Mouse (Mus musculus) forebrain, postnatal 0 days (tissue): Measurements from ENCODE around the gene Bach1. TPM values are rescaled to one million over a fixed set of nuclear protein-coding genes. Genes with fewer than 3 reads are reported as not detected.
A peak's percentile ranks its signal among the peaks of the same experiment; 100 is the strongest.

Source experiments
- ATAC-seq: fragments of 200-750 bp; cut with Nextera tagmentation; 2 replicates; pipeline ENCODE4 v1.8.0; 2017; ENCODE audit warnings: mild to moderate bottlenecking, moderate library complexity
- DNase-seq: peaks from one replicate; pipeline ENCODE4 v3.0.0-alpha.2; 2015
- H3K27ac ChIP-seq: fragments of 300-500 bp; sonication (generic); 2 replicates; pipeline ENCODE4 v1.5.1; 2014; ENCODE audit warnings: low read depth, mild to moderate bottlenecking, antibody characterized with exemption, low read length, moderate library complexity, mixed read lengths
- H3K27me3 ChIP-seq: fragments of 300-500 bp; sonication (generic); 2 replicates; pipeline ENCODE4 v1.6.1; 2014; ENCODE audit warnings: mild to moderate bottlenecking, low read length, mixed read lengths; ENCODE audit not compliant: insufficient read depth
- H3K36me3 ChIP-seq: fragments of 300-500 bp; sonication (generic); 2 replicates; pipeline ENCODE4 v1.6.1; 2014; ENCODE audit warnings: mild to moderate bottlenecking, moderate library complexity; ENCODE audit not compliant: insufficient read depth
- H3K4me1 ChIP-seq: fragments of 300-500 bp; sonication (generic); 2 replicates; pipeline ENCODE4 v1.6.1; 2014; ENCODE audit warnings: antibody characterized with exemption; ENCODE audit not compliant: insufficient read depth
- H3K4me2 ChIP-seq: fragments of 300-500 bp; sonication (generic); 2 replicates; pipeline ENCODE4 v1.6.1; 2014; ENCODE audit warnings: low read depth, mild to moderate bottlenecking, moderate library complexity
- H3K4me3 ChIP-seq: fragments of 300-500 bp; sonication (generic); 2 replicates; pipeline ENCODE4 v1.5.1; 2014; ENCODE audit warnings: low read depth, low read length, mixed read lengths
- H3K9ac ChIP-seq: fragments of 300-500 bp; sonication (generic); 2 replicates; pipeline ENCODE4 v1.6.1; 2014; ENCODE audit warnings: mild to moderate bottlenecking
- H3K9me3 ChIP-seq: fragments of 300-500 bp; sonication (generic); 2 replicates; pipeline ENCODE4 v1.6.1; 2016; ENCODE audit warnings: low read length
- CTCF ChIP-seq: sonication (generic); IDR thresholded peaks from 2 replicates; pipeline ENCODE4 v1.5.1; 2016; ENCODE audit warnings: antibody characterized with exemption, control low read depth, low read depth
- WGBS: fragments of 180-500 bp; shearing (Covaris S2); extraction: QIAGEN DNeasy Blood & Tissue Kit; methylation state at CpG from one replicate; pipeline ENCODE4 v1.1.7; 2014; 5-methylcytosine and 5-hydroxymethylcytosine counted together
- polyA plus RNA-seq: library from polyadenylated mRNA; unstranded; fragments of >200 nt; fragmentation: Nextera tagmentation; extraction: Ambion mirVana; gene quantifications from 2 replicates; pipeline ENCODE4 v1.2.1, GENCODE M21; 2015
- total RNA-seq: library from RNA; depleted of rRNA; stranded (reverse); fragments of >200 nt; gene quantifications from 2 replicates; pipeline ENCODE4 v1.2.3, GENCODE M21; 2014

Gene Bach1
- total and polyA plus RNA-seq, 2 experiments from 2014 or later, result 13.0 to 50.0 TPM

DNA sequence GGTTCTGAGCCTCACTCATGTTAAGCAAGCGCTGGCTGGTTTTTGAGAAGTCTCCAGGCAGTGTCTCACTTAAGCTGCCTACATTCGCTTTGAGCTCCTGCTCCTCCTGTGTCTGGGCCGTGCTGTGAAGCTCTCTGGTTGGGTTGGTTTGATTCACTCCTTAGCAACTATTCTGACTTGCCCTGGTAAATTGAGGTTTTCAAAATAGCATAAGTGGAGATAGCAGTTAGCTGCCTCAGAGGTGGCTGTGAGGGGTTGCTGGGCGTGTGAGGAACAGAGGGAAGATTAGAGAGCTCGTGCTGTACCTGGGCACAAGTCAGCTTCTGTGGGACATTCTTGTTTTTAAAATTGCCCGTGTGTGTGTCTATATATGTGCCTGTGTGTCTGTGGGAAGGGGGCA, 27.6 kb downstream of the Bach1 start:
- Histone ChIP-seq H3K36me3 (peaks cover 52% of the 10 kb centered on the region), H3K4me2 (no peak overlapping the region), H3K4me1 (no peaks in the 10 kb centered on the region), H3K4me3 (no peak overlapping the region), H3K27ac (no peak overlapping the region), H3K27me3 (no peaks in the 10 kb centered on the region), H3K9me3 (no peaks in the 10 kb centered on the region), H3K9ac (no peak overlapping the region)
- no peak for ATAC-seq
- 91% methylated on average over 6 of the region's 6 CpGs for WGBS
- TF ChIP-seq CTCF, result no peak
- DNase-seq, result no peak

- H3K36me3 ChIP-seq, result peaks cover 53% of the 10 kb centered on the region
These were observed 28.5 kb downstream of the Bach1 start for GRCm38 (mm10) chr16:87727250-87727649.

DNA sequence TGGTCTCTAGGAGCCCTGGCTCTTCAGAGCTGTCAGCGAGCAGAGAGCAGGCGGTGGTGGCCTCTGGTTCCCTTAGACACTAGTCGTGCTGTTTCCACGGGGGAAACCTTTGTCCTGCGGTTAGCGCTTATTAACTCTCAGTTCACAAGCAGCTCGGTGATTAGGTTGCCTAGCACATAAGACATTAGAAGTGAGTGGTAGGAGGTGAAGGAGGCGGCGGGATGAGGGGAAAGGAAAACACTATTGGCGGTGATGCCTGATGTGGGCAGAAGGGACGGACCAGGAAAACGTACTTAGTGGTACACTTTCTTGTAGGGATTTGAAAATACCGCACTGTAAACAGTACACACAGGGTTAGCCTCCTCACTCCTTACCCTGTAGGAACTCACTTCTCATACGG, 29.2 kb downstream of the Bach1 start:
- no peak overlapping the region for H3K4me2 ChIP-seq
- no peak overlapping the region for H3K9ac ChIP-seq
- peaks cover 51% of the 10 kb centered on the region for H3K36me3 ChIP-seq
- no peaks in the 10 kb centered on the region for H3K4me1 ChIP-seq
- ATAC-seq, result no peak
- no peaks in the 10 kb centered on the region for H3K9me3 ChIP-seq
- H3K27me3 ChIP-seq, result no peaks in the 10 kb centered on the region
- TF ChIP-seq CTCF, result no peak
- no peak overlapping the region for H3K4me3 ChIP-seq
- no peak overlapping the region for H3K27ac ChIP-seq
- WGBS, result 62% methylated on average over 14 of the region's 14 CpGs
- no peak for DNase-seq

More at GRCm38 (mm10) chr16:87727250-87727649, 28.5 kb downstream of the Bach1 start:
- 45% methylated on average over 9 of the region's 9 CpGs for WGBS
- no peak overlapping the region for H3K4me2 ChIP-seq
- no peak overlapping the region for H3K4me3 ChIP-seq
- ATAC-seq, result no peak
- no peaks in the 10 kb centered on the region for H3K4me1 ChIP-seq
- no peaks in the 10 kb centered on the region for H3K27me3 ChIP-seq
- H3K9ac ChIP-seq, result no peak overlapping the region
- no peak for TF ChIP-seq CTCF
- DNase-seq, result no peak
- H3K27ac ChIP-seq, result 0 out of 2 replicates have a peak overlapping the region, but pooled peaks have one; percentile 15
- no peaks in the 10 kb centered on the region for H3K9me3 ChIP-seq

DNA sequence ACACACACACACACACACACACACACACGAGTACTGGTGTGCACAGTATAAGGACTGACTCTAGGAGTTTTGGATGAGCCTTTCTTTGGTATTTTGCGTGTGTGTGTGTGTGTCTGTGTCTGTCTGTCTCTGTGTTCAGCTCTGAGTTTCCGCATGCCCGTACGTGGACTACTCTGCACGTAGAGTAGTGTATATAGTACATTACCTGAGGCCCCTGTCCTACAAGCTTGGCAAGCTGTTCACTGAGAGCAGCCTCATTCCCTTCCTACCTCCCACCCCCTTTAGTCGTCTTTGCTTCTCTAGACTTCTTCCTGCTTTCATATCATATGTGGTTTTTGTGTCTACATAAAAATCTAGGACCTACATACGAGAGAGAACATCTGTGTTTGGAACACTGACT, 30.0 kb downstream of the Bach1 start:
- Histone ChIP-seq H3K36me3 (peaks cover 44% of the 10 kb centered on the region), H3K27ac (no peak overlapping the region), H3K4me2 (no peak overlapping the region), H3K9ac (no peak overlapping the region), H3K9me3 (no peaks in the 10 kb centered on the region), H3K4me3 (no peak overlapping the region), H3K27me3 (no peaks in the 10 kb centered on the region), H3K4me1 (no peaks in the 10 kb centered on the region)
- no peak for DNase-seq
- no peak for TF ChIP-seq CTCF
- no peak for ATAC-seq
- 93% methylated on average over 8 of the region's 8 CpGs for WGBS

DNA sequence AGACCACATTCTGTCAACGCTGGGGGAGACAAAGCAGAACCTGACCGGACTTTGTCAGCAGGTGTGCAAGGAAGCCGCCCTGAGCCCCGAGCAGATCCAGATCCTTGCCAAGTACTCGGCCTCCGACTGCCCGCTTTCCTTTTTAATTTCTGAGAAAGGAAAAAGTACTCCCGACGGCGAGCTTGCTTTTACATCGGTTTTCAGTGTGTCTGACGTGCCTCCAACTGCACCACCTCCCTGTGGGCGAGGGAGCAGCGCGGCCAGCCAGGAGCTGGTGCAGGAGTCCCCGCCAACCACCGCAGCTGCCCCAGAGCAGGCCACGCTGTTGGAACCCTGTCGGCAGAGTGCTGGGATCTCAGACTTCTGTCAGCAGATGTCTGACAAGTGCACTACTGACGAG, 30.7 kb downstream of the Bach1 start:
- 90% methylated on average over 20 of the region's 20 CpGs for WGBS
- Histone ChIP-seq H3K4me1 (no peaks in the 10 kb centered on the region), H3K27me3 (no peaks in the 10 kb centered on the region), H3K4me2 (no peak overlapping the region), H3K9ac (no peak overlapping the region), H3K9me3 (no peaks in the 10 kb centered on the region), H3K27ac (no peak overlapping the region), H3K4me3 (no peak overlapping the region), H3K36me3 (peaks cover 48% of the 10 kb centered on the region)
- no peak for DNase-seq
- ATAC-seq, result no peak
- TF ChIP-seq CTCF, result no peak

- Histone ChIP-seq H3K4me2 (no peak overlapping the region), H3K36me3 (peaks cover 22% of the 10 kb centered on the region), H3K4me3 (no peak overlapping the region), H3K27ac (no peak overlapping the region), H3K4me1 (no peaks in the 10 kb centered on the region), H3K9ac (no peak overlapping the region), H3K27me3 (no peaks in the 10 kb centered on the region), H3K9me3 (no peaks in the 10 kb centered on the region)
- 88% methylated on average over 4 of the region's 4 CpGs for WGBS
- no peak for DNase-seq
- no peak for TF ChIP-seq CTCF
- no peak for ATAC-seq
These were observed 36.2 kb downstream of the Bach1 start for GRCm38 (mm10) chr16:87734868-87735381.

- H3K4me2 ChIP-seq, result no peak overlapping the region
- no peaks in the 10 kb centered on the region for H3K27me3 ChIP-seq
- no peak overlapping the region for H3K27ac ChIP-seq
- no peak overlapping the region for H3K4me3 ChIP-seq
- H3K4me1 ChIP-seq, result no peaks in the 10 kb centered on the region
- WGBS, result 70% methylated on average over 11 of the region's 11 CpGs
- DNase-seq (no peak), ATAC-seq (no peak)
- no peak overlapping the region for H3K9ac ChIP-seq
- peaks cover 11% of the 10 kb centered on the region; the same call in 1 of the 2 replicates for H3K36me3 ChIP-seq
- H3K9me3 ChIP-seq, result no peaks in the 10 kb centered on the region
- TF ChIP-seq CTCF, result no peak
These were observed 37.4 kb downstream of the Bach1 start for GRCm38 (mm10) chr16:87736106-87736505.
